Mouse (Mus musculus) embryonic facial prominence, embryonic 12.5 days (tissue): ENCODE measurements around the gene Washc4. TPM values are rescaled to one million over a fixed set of nuclear protein-coding genes. Genes with fewer than 3 reads are reported as not detected.

Experiments used
- ATAC-seq: fragments of 200-750 bp; cut with Nextera tagmentation; 2 replicates; pipeline ENCODE4 v1.8.0; 2017; ENCODE audit not compliant: insufficient number of reproducible peaks, insufficient read depth, low FRiP score, low TSS enrichment
- H3K27ac ChIP-seq: fragments of 300-500 bp; sonication (generic); 2 replicates; pipeline ENCODE4 v1.5.1; 2016; ENCODE audit warnings: mild to moderate bottlenecking
- H3K27me3 ChIP-seq: fragments of 300-500 bp; sonication (generic); 2 replicates; pipeline ENCODE4 v1.6.1; 2016; ENCODE audit warnings: mild to moderate bottlenecking, moderate library complexity
- H3K36me3 ChIP-seq: fragments of 300-500 bp; sonication (generic); 2 replicates; pipeline ENCODE4 v1.6.1; 2016; ENCODE audit warnings: mild to moderate bottlenecking
- H3K4me1 ChIP-seq: fragments of 300-500 bp; sonication (generic); 2 replicates; pipeline ENCODE4 v1.6.1; 2016
- H3K4me2 ChIP-seq: fragments of 300-500 bp; sonication (generic); replicated peaks from 2 replicates; pipeline ENCODE4 v1.6.1; 2016; ENCODE audit warnings: mild to moderate bottlenecking, moderate library complexity
- H3K4me3 ChIP-seq: fragments of 300-500 bp; sonication (generic); 2 replicates; pipeline ENCODE4 v1.5.1; 2016; ENCODE audit warnings: mild to moderate bottlenecking
- H3K9ac ChIP-seq: fragments of 300-500 bp; sonication (generic); 2 replicates; pipeline ENCODE4 v1.6.1; 2016; ENCODE audit warnings: mild to moderate bottlenecking, moderate library complexity
- H3K9me3 ChIP-seq: fragments of 300-500 bp; sonication (generic); 2 replicates; pipeline ENCODE4 v1.6.1; 2016; ENCODE audit warnings: mild to moderate bottlenecking, moderate library complexity
- WGBS: fragments of 180-500 bp; shearing (Covaris S2); methylation state at CpG from one replicate; pipeline ENCODE4 v1.1.7; 2016; 5-methylcytosine and 5-hydroxymethylcytosine counted together
- polyA plus RNA-seq: library from polyadenylated mRNA; unstranded; fragments of >200 nt; fragmentation: Nextera tagmentation; extraction: Ambion mirVana; gene quantifications from 2 replicates; pipeline ENCODE4 v1.2.1, GENCODE M21; 2016

The Washc4 gene
- polyA plus RNA-seq, 1 experiment from 2014 or later: 37.2 TPM

DNA sequence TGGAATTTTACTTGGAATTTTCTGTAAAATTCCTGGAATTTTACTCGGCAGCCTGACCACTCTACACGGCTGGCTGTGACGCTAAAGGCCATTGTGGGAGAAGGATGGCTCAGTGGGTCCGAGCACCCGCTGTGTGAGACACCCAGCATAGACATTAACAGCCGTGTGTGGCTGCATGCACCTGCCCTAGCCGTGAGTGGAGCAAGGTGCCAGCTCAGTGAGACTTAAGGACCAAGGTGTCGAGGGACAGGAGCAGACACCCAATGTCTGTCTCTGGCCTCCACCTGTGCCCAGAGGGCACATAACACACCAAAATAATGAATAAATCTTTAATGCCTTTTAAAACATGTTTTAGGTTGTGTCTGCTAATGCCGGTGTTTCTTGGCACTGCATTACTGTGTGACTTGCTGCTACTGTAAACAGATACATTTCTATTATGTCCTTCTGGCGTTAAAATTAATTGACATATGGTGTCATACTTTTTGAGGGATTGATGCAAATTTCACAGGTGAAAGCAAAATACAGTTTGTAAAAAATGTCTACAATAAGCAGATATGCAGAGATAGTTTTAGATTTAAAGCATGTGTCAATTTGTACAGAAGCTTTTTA lies 60.5 kb downstream of the Washc4 start:
- Histone ChIP-seq H3K4me2 (no peak overlapping the region), H3K36me3 (peaks cover 64% of the 10 kb centered on the region), H3K4me1 (no peaks in the 10 kb centered on the region), H3K9me3 (no peaks in the 10 kb centered on the region), H3K4me3 (no peak overlapping the region), H3K27me3 (no peaks in the 10 kb centered on the region), H3K9ac (no peak overlapping the region), H3K27ac (no peak overlapping the region)
- no peak for ATAC-seq
- WGBS: 93% methylated on average over 10 of the region's 10 CpGs

DNA sequence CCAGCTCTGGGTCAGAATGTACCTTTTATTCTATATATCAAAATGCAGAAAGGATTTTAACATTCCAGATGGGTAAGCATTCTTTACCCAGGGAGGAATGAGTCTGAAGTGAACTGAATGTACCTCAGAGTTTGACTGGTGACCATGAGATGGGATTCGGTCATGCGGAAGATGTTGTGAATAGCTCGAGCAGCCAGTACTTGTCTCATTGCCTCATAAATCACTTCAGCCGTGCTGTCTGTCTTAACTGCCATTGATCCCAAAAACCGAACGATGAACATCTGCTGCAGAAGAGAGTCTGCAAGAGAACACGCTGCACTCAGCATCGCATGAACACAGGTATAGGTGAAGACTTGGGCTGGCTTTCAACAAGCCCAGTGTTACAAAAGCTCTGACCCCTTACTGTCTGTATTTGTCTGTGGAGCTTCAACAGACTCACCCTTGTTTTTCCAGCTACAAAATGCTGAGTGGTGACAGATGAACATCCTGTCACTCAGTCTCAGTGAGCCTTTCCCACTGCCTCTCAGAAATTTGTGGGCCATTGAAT lies 62.2 kb downstream of the Washc4 start:
- no peak overlapping the region for H3K4me3 ChIP-seq
- peaks cover 55% of the 10 kb centered on the region for H3K36me3 ChIP-seq
- no peak overlapping the region for H3K27ac ChIP-seq
- H3K27me3 ChIP-seq: no peaks in the 10 kb centered on the region
- H3K4me2 ChIP-seq: no peak overlapping the region
- ATAC-seq: no peak
- no peaks in the 10 kb centered on the region for H3K4me1 ChIP-seq
- 86% methylated on average over 8 of the region's 8 CpGs for WGBS
- H3K9ac ChIP-seq: no peak overlapping the region
- no peaks in the 10 kb centered on the region for H3K9me3 ChIP-seq

DNA sequence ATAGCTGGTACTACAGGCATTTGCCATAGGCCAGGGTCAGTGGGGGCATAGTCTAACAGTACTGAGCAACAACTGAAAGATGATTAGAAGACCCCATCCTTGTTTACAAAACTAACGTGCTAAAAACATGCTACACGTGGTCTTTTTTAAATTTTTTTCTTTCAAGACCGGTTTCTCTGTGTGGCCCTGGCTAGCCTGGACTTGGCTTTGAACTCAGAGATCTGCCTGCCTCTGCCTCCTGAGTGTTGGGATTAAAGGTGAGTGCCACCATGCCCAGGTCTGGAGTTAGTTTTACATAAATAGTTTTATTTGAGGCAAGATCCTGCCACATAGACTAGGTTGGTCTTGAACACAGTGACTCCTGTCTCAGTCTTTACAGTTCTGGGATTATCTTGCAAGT lies 63.6 kb downstream of the Washc4 start:
- Histone ChIP-seq H3K27ac (no peak overlapping the region), H3K9me3 (no peaks in the 10 kb centered on the region), H3K4me3 (no peak overlapping the region), H3K27me3 (no peaks in the 10 kb centered on the region), H3K9ac (no peak overlapping the region), H3K36me3 (peaks cover 57% of the 10 kb centered on the region), H3K4me2 (no peak overlapping the region), H3K4me1 (no peaks in the 10 kb centered on the region)
- no peak for ATAC-seq
- WGBS: 97% methylated on average over 3 of the region's 3 CpGs

DNA sequence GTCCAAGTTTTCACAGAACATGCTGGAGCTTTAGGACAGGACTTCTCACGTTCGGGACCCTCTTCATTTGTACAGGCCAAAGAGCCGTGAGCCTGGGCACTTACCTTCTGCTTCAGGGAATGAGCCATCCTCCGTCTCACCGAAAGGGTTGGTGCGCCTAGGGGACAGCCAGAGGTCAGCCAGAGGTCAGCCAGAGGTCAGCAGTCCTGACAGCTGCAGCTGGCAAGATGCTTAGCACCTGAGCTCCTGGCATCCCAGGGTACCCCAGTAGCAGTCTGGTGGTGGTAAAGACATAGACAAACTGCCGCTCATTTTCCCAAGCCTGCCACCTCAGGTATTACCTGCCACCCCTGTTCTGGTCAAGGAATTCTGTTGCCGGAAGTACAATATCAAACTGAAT lies 65.0 kb downstream of the Washc4 start:
- H3K4me1 ChIP-seq: no peaks in the 10 kb centered on the region
- peaks cover 58% of the 10 kb centered on the region for H3K36me3 ChIP-seq
- H3K4me2 ChIP-seq: no peak overlapping the region
- H3K9ac ChIP-seq: no peak overlapping the region
- no peaks in the 10 kb centered on the region for H3K27me3 ChIP-seq
- ATAC-seq: no peak
- 78% methylated on average over 8 of the region's 8 CpGs for WGBS
- no peak overlapping the region for H3K27ac ChIP-seq
- H3K4me3 ChIP-seq: no peak overlapping the region
- H3K9me3 ChIP-seq: no peaks in the 10 kb centered on the region

DNA sequence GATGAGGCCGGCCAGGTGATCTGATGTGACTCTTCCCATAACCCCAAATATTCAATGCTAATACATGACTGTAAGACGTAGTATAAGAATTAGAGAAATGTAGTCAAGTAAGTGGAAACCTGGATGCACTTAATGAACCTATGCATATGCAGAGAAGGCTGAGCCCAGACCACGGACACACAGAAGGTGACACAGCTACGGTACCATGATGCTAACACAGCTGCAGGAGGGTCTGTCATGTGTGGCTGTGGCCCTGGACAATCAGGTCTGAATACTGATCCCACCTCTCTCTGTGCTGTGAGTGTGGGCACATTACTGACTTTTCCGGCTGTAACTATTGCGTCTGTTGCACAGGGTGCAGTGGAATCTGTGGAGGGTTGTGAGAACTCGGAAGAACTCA lies 67.0 kb downstream of the Washc4 start:
- H3K36me3 ChIP-seq: peaks cover 56% of the 10 kb centered on the region
- WGBS: 94% methylated on average over 7 of the region's 7 CpGs

DNA sequence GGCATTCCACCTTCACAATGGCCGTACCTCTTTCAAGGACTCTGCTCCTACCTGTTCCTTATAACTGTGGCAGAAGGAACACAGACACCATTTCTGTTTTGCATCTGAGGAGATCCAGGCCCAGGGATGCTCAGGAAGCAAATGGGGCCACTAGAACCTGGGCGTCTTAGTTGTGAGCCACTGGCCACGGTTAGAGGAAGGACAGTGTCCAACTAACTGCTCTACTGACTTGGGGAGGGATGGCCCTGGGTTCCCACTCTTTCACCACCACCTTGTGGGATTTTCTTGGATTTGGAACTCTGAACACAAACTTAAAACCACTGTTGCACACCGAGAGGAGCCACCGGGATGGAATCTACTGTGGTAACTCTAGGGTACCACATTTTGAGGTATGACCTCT lies 68.3 kb downstream of the Washc4 start:
- peaks cover 60% of the 10 kb centered on the region for H3K36me3 ChIP-seq
- H3K27ac ChIP-seq: no peak overlapping the region
- H3K4me1 ChIP-seq: no peaks in the 10 kb centered on the region
- H3K4me2 ChIP-seq: no peak overlapping the region
- H3K4me3 ChIP-seq: no peak overlapping the region
- WGBS: 98% methylated on average over 5 of the region's 5 CpGs
- no peaks in the 10 kb centered on the region for H3K9me3 ChIP-seq
- no peaks in the 10 kb centered on the region for H3K27me3 ChIP-seq
- no peak overlapping the region for H3K9ac ChIP-seq
- no peak for ATAC-seq

More for the DNA sequence above, 67.0 kb downstream of the Washc4 start:
- Histone ChIP-seq H3K4me3 (no peak overlapping the region), H3K27ac (no peak overlapping the region), H3K9ac (no peak overlapping the region), H3K27me3 (no peaks in the 10 kb centered on the region), H3K9me3 (no peaks in the 10 kb centered on the region), H3K4me1 (no peaks in the 10 kb centered on the region), H3K4me2 (no peak overlapping the region)
- ATAC-seq: no peak

DNA sequence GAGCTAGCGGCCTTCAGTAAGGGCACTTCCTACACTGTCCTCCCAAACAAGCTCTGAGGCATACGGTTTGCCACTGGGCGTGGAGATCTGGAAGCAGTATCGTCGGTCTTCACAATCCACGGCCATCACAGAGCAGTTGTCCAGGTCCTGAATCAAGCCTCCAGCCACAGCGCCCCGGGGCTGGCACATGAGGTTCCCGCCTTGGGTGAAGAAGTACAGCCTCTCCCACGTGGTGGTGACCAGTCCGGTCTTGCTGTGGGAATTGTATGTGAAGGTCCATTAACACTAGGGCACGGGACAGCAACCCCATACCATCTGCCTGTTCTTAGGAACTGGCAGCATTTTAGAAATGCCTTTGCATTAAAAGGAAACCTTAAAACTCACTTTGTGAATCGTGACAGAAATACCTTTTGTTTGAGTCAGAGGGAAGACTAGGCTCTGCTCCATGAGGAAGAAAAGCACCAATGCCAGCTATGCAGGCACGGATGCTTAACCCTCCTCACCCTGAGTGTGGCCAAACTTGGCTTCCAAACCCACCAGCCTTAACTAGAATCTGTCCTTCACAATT lies 69.2 kb downstream of the Washc4 start:
- Histone ChIP-seq H3K4me2 (no peak overlapping the region), H3K9ac (no peak overlapping the region), H3K4me3 (no peak overlapping the region), H3K27me3 (no peaks in the 10 kb centered on the region), H3K4me1 (no peaks in the 10 kb centered on the region), H3K27ac (no peak overlapping the region), H3K9me3 (no peaks in the 10 kb centered on the region), H3K36me3 (peaks cover 60% of the 10 kb centered on the region)
- 90% methylated on average over 14 of the region's 14 CpGs for WGBS
- no peak for ATAC-seq

DNA sequence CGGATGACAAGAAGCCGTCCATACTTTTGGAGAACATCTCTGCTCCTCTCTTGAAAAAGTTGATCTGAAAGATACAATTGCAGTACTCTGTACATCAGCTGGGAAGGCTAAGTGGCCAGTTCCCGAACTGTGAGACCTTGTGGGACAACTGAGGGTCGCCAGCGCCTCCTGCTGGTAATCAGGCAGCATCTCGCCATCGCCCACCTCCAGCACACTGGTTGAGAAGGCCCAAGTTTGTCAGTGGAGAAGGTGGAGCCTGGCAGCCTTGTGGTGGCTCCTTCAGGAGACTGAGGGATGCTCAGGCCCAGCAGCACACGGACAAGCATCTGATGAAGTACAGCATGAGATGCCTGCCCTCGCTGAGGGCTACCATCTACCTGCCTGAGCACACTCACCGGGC lies 73.8 kb downstream of the Washc4 start:
- Histone ChIP-seq H3K9me3 (no peaks in the 10 kb centered on the region), H3K4me3 (no peak overlapping the region), H3K27ac (no peak overlapping the region), H3K36me3 (peaks cover 54% of the 10 kb centered on the region), H3K9ac (no peak overlapping the region), H3K4me2 (no peak overlapping the region), H3K27me3 (no peaks in the 10 kb centered on the region), H3K4me1 (no peaks in the 10 kb centered on the region)
- WGBS: 53% methylated on average over 10 of the region's 10 CpGs
- no peak for ATAC-seq

DNA sequence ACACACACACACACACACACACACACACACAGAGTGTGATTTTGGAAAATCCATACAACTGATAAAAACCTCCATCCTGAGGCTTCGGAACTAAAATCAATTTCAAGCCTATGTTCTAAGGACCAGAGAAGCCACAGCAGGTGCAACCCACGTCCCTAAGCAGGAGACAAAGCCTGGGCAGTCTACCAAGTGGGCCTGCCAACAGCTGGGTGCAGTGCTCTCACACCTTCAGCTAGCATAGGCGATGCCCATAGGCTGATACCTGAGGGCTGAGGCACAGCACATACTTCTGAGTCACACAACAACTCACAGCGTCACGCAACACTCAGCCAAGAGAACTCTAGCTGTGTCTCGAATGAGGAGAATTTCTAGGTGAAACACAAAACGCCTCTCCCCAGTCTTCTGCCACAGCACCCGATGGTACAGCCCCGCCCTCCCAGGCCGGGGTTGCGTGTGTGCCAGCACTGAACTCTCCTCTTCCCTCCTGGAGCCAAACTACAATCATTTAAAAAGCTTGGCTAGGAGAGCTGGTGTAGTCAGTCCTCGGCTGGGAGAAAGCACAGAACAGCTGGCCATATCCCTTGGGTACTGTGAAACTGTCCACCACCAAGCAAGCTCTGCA lies 75.4 kb downstream of the Washc4 start:
- no peak overlapping the region for H3K4me3 ChIP-seq
- WGBS: 86% methylated on average over 12 of the region's 12 CpGs
- no peak overlapping the region for H3K4me2 ChIP-seq
- no peak for ATAC-seq
- no peak overlapping the region for H3K27ac ChIP-seq
- H3K4me1 ChIP-seq: no peaks in the 10 kb centered on the region
- no peaks in the 10 kb centered on the region for H3K9me3 ChIP-seq
- no peak overlapping the region for H3K9ac ChIP-seq
- peaks cover 45% of the 10 kb centered on the region for H3K36me3 ChIP-seq
- H3K27me3 ChIP-seq: no peaks in the 10 kb centered on the region

DNA sequence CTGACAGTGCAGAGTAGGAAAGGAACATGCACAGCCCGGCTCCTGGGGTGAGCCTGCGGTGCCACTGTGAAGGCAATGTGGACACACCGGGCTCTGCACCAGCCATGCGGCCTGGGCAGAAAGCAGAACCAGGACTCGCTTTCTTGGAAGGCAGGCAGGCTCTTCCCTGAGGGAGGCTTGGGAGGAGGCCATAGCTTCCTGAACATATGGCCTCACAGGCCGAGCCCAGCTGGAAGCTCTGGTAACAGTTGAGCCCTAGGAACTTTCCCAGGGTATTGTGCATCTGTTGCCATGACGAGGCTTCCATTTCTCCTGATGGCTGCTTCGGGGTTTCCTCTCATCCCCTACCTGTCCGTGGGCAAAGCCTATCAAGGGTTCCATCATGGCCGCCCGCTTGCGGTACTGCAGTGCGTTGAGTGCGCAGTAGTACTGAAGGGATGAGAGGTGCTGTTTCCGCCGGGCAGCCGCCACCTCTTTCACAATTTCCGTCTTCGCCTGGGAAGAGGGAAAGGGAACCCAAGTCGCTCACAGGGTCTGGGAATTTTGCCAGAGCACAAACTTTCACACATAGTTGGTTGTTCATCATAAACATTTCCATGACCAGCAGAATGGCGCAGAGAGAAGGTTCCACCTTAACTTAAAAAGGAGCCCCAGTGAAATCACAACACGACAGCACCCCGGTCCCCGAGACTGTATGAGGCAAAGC lies 77.0 kb downstream of the Washc4 start:
- 89% methylated on average over 24 of the region's 24 CpGs for WGBS
- H3K36me3 ChIP-seq: peaks cover 48% of the 10 kb centered on the region
- no peak for ATAC-seq
- H3K4me1 ChIP-seq: no peaks in the 10 kb centered on the region
- no peak overlapping the region for H3K4me3 ChIP-seq
- no peaks in the 10 kb centered on the region for H3K27me3 ChIP-seq
- H3K27ac ChIP-seq: no peak overlapping the region
- H3K9ac ChIP-seq: no peak overlapping the region
- H3K9me3 ChIP-seq: no peaks in the 10 kb centered on the region
- H3K4me2 ChIP-seq: no peak overlapping the region

DNA sequence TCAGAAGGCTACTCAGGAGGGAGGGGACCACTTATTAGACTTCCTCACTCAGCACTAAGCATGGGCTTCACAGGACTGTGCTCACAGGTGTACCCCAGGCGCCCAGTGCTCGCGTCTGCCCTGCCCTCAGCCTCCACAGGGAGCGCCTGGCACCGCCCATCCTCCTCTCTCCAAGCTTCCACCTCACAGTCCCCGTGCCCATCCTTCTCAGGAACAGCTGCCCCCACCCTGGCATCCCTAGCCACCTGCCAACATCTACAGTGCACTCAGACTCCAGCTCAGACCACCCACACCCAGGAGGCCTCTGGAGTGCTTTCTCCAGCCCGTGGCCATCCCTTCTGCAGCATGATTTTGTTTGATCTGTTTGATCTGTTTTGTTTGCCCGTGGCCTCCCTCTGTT lies 80.5 kb downstream of the Washc4 start:
- no peak overlapping the region for H3K4me3 ChIP-seq
- H3K27me3 ChIP-seq: no peaks in the 10 kb centered on the region
- no peak overlapping the region for H3K27ac ChIP-seq
- H3K9ac ChIP-seq: no peak overlapping the region
- no peaks in the 10 kb centered on the region for H3K4me1 ChIP-seq
- 80% methylated on average over 8 of the region's 8 CpGs for WGBS
- H3K4me2 ChIP-seq: no peak overlapping the region
- no peaks in the 10 kb centered on the region for H3K9me3 ChIP-seq
- peaks cover 45% of the 10 kb centered on the region for H3K36me3 ChIP-seq
- ATAC-seq: no peak

DNA sequence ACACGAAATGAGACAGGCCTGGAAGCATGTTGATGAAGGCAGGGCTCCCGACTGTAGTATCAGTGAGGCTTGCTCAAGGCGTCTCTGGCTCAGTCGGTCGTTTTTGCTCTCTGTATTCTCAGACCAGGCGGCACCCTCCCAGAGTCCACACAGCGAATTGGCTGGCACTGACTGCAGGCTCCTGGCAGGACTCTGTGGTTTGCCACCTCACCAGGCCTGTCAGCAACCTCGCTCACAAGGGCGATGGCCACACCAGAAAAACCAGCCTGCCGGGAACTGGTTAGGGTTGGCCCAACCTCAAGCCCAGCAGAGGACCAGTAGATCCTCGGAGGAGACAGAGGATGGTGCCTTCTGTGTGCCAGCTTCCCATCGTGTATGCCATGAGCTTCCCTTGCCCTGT lies 81.3 kb downstream of the Washc4 start:
- ATAC-seq: no peak
- Histone ChIP-seq H3K4me3 (no peak overlapping the region), H3K27ac (no peak overlapping the region), H3K27me3 (no peaks in the 10 kb centered on the region), H3K9ac (no peak overlapping the region), H3K9me3 (no peaks in the 10 kb centered on the region), H3K36me3 (peaks cover 50% of the 10 kb centered on the region), H3K4me2 (no peak overlapping the region), H3K4me1 (no peaks in the 10 kb centered on the region)
- WGBS: 96% methylated on average over 12 of the region's 12 CpGs
